In the genomic region with DNA sequence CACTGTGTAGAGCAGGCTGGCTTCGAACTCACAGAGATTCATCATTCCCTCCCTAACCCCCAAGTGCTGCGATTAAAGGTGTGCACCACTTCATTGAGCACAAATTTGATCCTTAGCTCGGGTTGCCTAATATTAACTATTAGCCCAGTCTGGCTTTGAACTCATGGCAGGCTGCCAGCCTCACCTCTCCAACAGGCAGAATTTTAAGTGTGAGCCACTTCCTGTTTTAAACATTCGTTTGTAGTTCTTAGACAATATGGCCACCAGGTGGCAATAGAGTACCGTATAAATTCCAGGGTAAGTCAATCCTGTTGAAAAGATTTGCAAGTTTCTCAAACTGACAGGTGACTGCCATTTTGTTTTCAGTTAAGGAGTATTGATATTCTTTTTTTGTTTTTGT, we compare ENCODE assay signal across 8 mouse cellular contexts. TPM values are rescaled to one million over a fixed set of nuclear protein-coding genes. Genes with fewer than 3 reads are reported as not detected.
DNase-seq lines count a peak whose midpoint lies in the region; ATAC-seq and TF ChIP-seq lines count a peak whose summit lies in the region.

No protein-coding gene starts in this region.

- no peak overlapping the region for H3K4me2 ChIP-seq in heart, postnatal 0 days (ENCODE audit: low read depth, low read length)
- no peak overlapping the region for H3K4me2 ChIP-seq in lung, embryonic 16.5 days (ENCODE audit: low read depth, low read length)

- H3K36me3 ChIP-seq in heart, postnatal 0 days (replicated peaks; ENCODE audit: control insufficient read depth, insufficient read depth, low read length) = no peaks in the 10 kb centered on the region
- H3K36me3 ChIP-seq in lung, embryonic 16.5 days (ENCODE audit: control insufficient read depth, insufficient read depth, low read length) = peaks cover 4% of the 10 kb centered on the region; the same call in 1 of the 2 replicates

- peak; percentile 91 for DNase-seq in ES-CJ7 (ENCODE audit: low read depth, low spot score)
- DNase-seq in adrenal gland, postnatal 10 days = peak; percentile 82
- DNase-seq in embryo, embryonic 11.5 days (ENCODE audit: low read depth, low spot score) = peak; percentile 76
- peak; percentile 88 for DNase-seq in heart, postnatal 0 days (ENCODE audit: low spot score)
- DNase-seq in layer of hippocampus, adult 11-12 months (ENCODE audit: low spot score) = peak; percentile 86
- peak; percentile 71 to 81 for DNase-seq in right cerebral cortex, postnatal 10 days (ENCODE audit: low spot score in 2 of 2)
- DNase-seq in urinary bladder, postnatal 4 days (ENCODE audit: low spot score in 2 of 2) = peak; percentile 30 to 72

- H3K9me3 ChIP-seq in heart, postnatal 0 days (replicated peaks; ENCODE audit: control insufficient read depth, low read length) = no peaks in the 10 kb centered on the region
- H3K9me3 ChIP-seq in lung, embryonic 16.5 days (ENCODE audit: control insufficient read depth, low read length) = no peaks in the 10 kb centered on the region

- TF ChIP-seq EP300 in heart, postnatal 0 days (IDR thresholded peaks at IDR 0.05; ENCODE audit: low read depth) = no peak

- peak; percentile 74 for TF ChIP-seq CTCF in heart, postnatal 0 days (IDR thresholded peaks at IDR 0.05; ENCODE audit: low read depth)

- ATAC-seq in heart, postnatal 0 days (ENCODE audit: insufficient read depth, low read depth) = peak; percentile 39; the same call in 1 of the 2 replicates
- peak; percentile 57 for ATAC-seq in lung, embryonic 16.5 days (ENCODE audit: low read depth)

- no peak overlapping the region for H3K9ac ChIP-seq in heart, postnatal 0 days (replicated peaks; ENCODE audit: low read depth, low read length)
- H3K9ac ChIP-seq in lung, embryonic 16.5 days (ENCODE audit: low read length) = no peak overlapping the region

- no peak overlapping the region for H3K27ac ChIP-seq in heart, postnatal 0 days (ENCODE audit: low read depth)
- H3K27ac ChIP-seq in lung, embryonic 16.5 days (ENCODE audit: low read length) = peak overlapping the region; percentile 20; the same call in 1 of the 2 replicates

- 34% methylated on average over 5 of the region's 5 CpGs for WGBS in heart, postnatal 0 days
- 27% methylated on average over 5 of the region's 5 CpGs for WGBS in lung, embryonic 16.5 days

- H3K4me3 ChIP-seq in heart, postnatal 0 days (ENCODE audit: low read depth, low read length) = no peak overlapping the region
- no peak overlapping the region for H3K4me3 ChIP-seq in lung, embryonic 16.5 days (ENCODE audit: low read length)

- H3K27me3 ChIP-seq in heart, postnatal 0 days (ENCODE audit: control insufficient read depth, insufficient read depth, low read length) = no peaks in the 10 kb centered on the region
- H3K27me3 ChIP-seq in lung, embryonic 16.5 days (ENCODE audit: control insufficient read depth, insufficient read depth, low read depth, low read length) = no peaks in the 10 kb centered on the region

- H3K4me1 ChIP-seq in heart, postnatal 0 days (ENCODE audit: control insufficient read depth, insufficient read depth) = no peaks in the 10 kb centered on the region
- H3K4me1 ChIP-seq in lung, embryonic 16.5 days (replicated peaks; ENCODE audit: control insufficient read depth, insufficient read depth, low read length) = peaks cover 3% of the 10 kb centered on the region; the same call in 1 of the 2 replicates

RNA-seq across cellular contexts. Expression of a gene that starts 12.4 kb away (rescaled TPM):
- total RNA-seq in adrenal gland, postnatal 10 days (2021) = 10 to 100 TPM; 11.7 to 11.8 TPM
- total RNA-seq in heart, postnatal 0 days (2014; rRNA removed; ENCODE audit: low replicate concordance) = 4.0 and 4.3 TPM in 2 replicates
- 10.1 and 10.6 TPM in 2 replicates for polyA plus RNA-seq in heart, postnatal 0 days (2015; fragmentation: Nextera tagmentation; extraction: Ambion mirVana)
- polyA plus RNA-seq in lung, embryonic 16.5 days (2015; fragmentation: Nextera tagmentation; extraction: Ambion mirVana) = 11.4 and 11.6 TPM in 2 replicates

RNA-seq across cellular contexts. Expression of a gene that starts 15.8 kb away (rescaled TPM):
- 10 to 100 TPM; 15.5 to 16.8 TPM for total RNA-seq in adrenal gland, postnatal 10 days (2021)
- total RNA-seq in heart, postnatal 0 days (2014; rRNA removed; ENCODE audit: low replicate concordance) = 5.7 and 6.0 TPM in 2 replicates
- polyA plus RNA-seq in heart, postnatal 0 days (2015; fragmentation: Nextera tagmentation; extraction: Ambion mirVana) = 6.5 and 7.3 TPM in 2 replicates
- polyA plus RNA-seq in lung, embryonic 16.5 days (2015; fragmentation: Nextera tagmentation; extraction: Ambion mirVana) = 13.2 and 16.6 TPM in 2 replicates
